Mouse (Mus musculus): ENCODE data around the gene Hist1h2ae. TPM values are rescaled to one million over a fixed set of nuclear protein-coding genes. Genes with fewer than 3 reads are reported as not detected.
"Not testable (repeated sequence)": the region's sequence is repeated elsewhere in the genome, so short reads cannot be mapped to it uniquely, and the experiment has no call there.

Gene Hist1h2ae
- polyA plus RNA-seq, 1 experiment from 2014 or later, result 46.5 TPM

GRCm38 (mm10) chr13:23597957-23598356 lies 26.9 kb upstream of the Hist1h2ae start:
- Histone ChIP-seq H3K9me3 (ENCODE audit: control insufficient read depth, low read length) (no peaks in the 10 kb centered on the region), H3K27ac (ENCODE audit: low read length) (no peak overlapping the region), H3K4me2 (ENCODE audit: low read depth, low read length) (no peak overlapping the region), H3K9ac (ENCODE audit: low read depth, low read length) (no peak overlapping the region), H3K36me3 (ENCODE audit: control insufficient read depth, insufficient read depth, low read length) (no peaks in the 10 kb centered on the region), H3K4me3 (ENCODE audit: low read length) (no peak overlapping the region), H3K4me1 (ENCODE audit: control insufficient read depth, insufficient read depth, low read length) (peaks cover 5% of the 10 kb centered on the region; the same call in 1 of the 2 replicates), H3K27me3 (replicated peaks; ENCODE audit: control insufficient read depth, insufficient read depth, low read length) (no peaks in the 10 kb centered on the region)
- ATAC-seq, result no peak
- 7% methylated on average over 9 of the region's 9 CpGs for WGBS

GRCm38 (mm10) chr13:23595622-23596372 lies 24.8 kb upstream of the Hist1h2ae start:
- ATAC-seq, result peak; percentile 89
- H3K27me3 ChIP-seq (replicated peaks; ENCODE audit: control insufficient read depth, insufficient read depth, low read length), result no peaks in the 10 kb centered on the region
- H3K27ac ChIP-seq (ENCODE audit: low read length), result peak overlapping the region; percentile 76
- no peak overlapping the region for H3K4me3 ChIP-seq (ENCODE audit: low read length)
- H3K4me2 ChIP-seq (ENCODE audit: low read depth, low read length), result 0 out of 2 replicates have a peak overlapping the region, but pooled peaks have one; percentile 3
- WGBS, result 70% methylated on average over 7 of the region's 7 CpGs
- H3K36me3 ChIP-seq (ENCODE audit: control insufficient read depth, insufficient read depth, low read length), result no peaks in the 10 kb centered on the region
- no peaks in the 10 kb centered on the region for H3K9me3 ChIP-seq (ENCODE audit: control insufficient read depth, low read length)
- 0 out of 2 replicates have a peak overlapping the region, but pooled peaks have one; percentile 27 for H3K9ac ChIP-seq (ENCODE audit: low read depth, low read length)
- H3K4me1 ChIP-seq (ENCODE audit: control insufficient read depth, insufficient read depth, low read length), result peaks cover 5% of the 10 kb centered on the region; the same call in 1 of the 2 replicates

- Histone ChIP-seq H3K9me3 (ENCODE audit: control insufficient read depth, low read length) (no peaks in the 10 kb centered on the region), H3K9ac (ENCODE audit: low read depth, low read length) (no peak overlapping the region), H3K4me3 (ENCODE audit: low read length) (no peak overlapping the region), H3K27ac (ENCODE audit: low read length) (peak overlapping the region; percentile 50), H3K36me3 (ENCODE audit: control insufficient read depth, insufficient read depth, low read length) (no peaks in the 10 kb centered on the region), H3K4me1 (ENCODE audit: control insufficient read depth, insufficient read depth, low read length) (peaks cover 5% of the 10 kb centered on the region; the same call in 1 of the 2 replicates), H3K4me2 (ENCODE audit: low read depth, low read length) (peak overlapping the region; percentile 3; the same call in 1 of the 2 replicates), H3K27me3 (replicated peaks; ENCODE audit: control insufficient read depth, insufficient read depth, low read length) (no peaks in the 10 kb centered on the region)
- no peak for ATAC-seq
- WGBS, result 77% methylated on average over 2 of the region's 2 CpGs
Measured at GRCm38 (mm10) chr13:23595185-23595584, 24.2 kb upstream of the Hist1h2ae start.

- Histone ChIP-seq H3K36me3 (ENCODE audit: control insufficient read depth, insufficient read depth, low read length) (no peaks in the 10 kb centered on the region), H3K27ac (ENCODE audit: low read length) (peak overlapping the region; percentile 74), H3K9me3 (ENCODE audit: control insufficient read depth, low read length) (no peaks in the 10 kb centered on the region), H3K9ac (ENCODE audit: low read depth, low read length) (0 out of 2 replicates have a peak overlapping the region, but pooled peaks have one; percentile 37), H3K4me1 (ENCODE audit: control insufficient read depth, insufficient read depth, low read length) (peaks cover 5% of the 10 kb centered on the region; the same call in 1 of the 2 replicates), H3K27me3 (replicated peaks; ENCODE audit: control insufficient read depth, insufficient read depth, low read length) (no peaks in the 10 kb centered on the region), H3K4me3 (ENCODE audit: low read length) (no peak overlapping the region), H3K4me2 (ENCODE audit: low read depth, low read length) (no peak overlapping the region)
- ATAC-seq, result peak; percentile 72
- WGBS, result 52% methylated on average over 5 of the region's 5 CpGs
Measured at GRCm38 (mm10) chr13:23593051-23593770, 22.2 kb upstream of the Hist1h2ae start.

- H3K4me3 ChIP-seq (ENCODE audit: low read length), result no peak overlapping the region
- H3K4me1 ChIP-seq (ENCODE audit: control insufficient read depth, insufficient read depth, low read length), result peaks cover 5% of the 10 kb centered on the region; the same call in 1 of the 2 replicates
- H3K4me2 ChIP-seq (ENCODE audit: low read depth, low read length), result no peak overlapping the region
- H3K27ac ChIP-seq (ENCODE audit: low read length), result peak overlapping the region; percentile 48; the same call in 1 of the 2 replicates
- no peak overlapping the region for H3K9ac ChIP-seq (ENCODE audit: low read depth, low read length)
- no peak for ATAC-seq
- H3K9me3 ChIP-seq (ENCODE audit: control insufficient read depth, low read length), result no peaks in the 10 kb centered on the region
- H3K27me3 ChIP-seq (replicated peaks; ENCODE audit: control insufficient read depth, insufficient read depth, low read length), result no peaks in the 10 kb centered on the region
- H3K36me3 ChIP-seq (ENCODE audit: control insufficient read depth, insufficient read depth, low read length), result no peaks in the 10 kb centered on the region
- 83% methylated on average over 7 of the region's 7 CpGs for WGBS
Measured at GRCm38 (mm10) chr13:23592614-23593013, 21.6 kb upstream of the Hist1h2ae start.

GRCm38 (mm10) chr13:23591886-23592285 lies 20.9 kb upstream of the Hist1h2ae start:
- not testable (repeated sequence) for H3K27ac ChIP-seq (ENCODE audit: low read length); H3K36me3 ChIP-seq (ENCODE audit: control insufficient read depth, insufficient read depth, low read length); H3K4me1 ChIP-seq (ENCODE audit: control insufficient read depth, insufficient read depth, low read length); H3K9me3 ChIP-seq (ENCODE audit: control insufficient read depth, low read length); H3K4me3 ChIP-seq (ENCODE audit: low read length); H3K4me2 ChIP-seq (ENCODE audit: low read depth, low read length); ATAC-seq; H3K27me3 ChIP-seq (replicated peaks; ENCODE audit: control insufficient read depth, insufficient read depth, low read length); H3K9ac ChIP-seq (ENCODE audit: low read depth, low read length)
- 79% methylated on average over 7 of the region's 7 CpGs for WGBS

GRCm38 (mm10) chr13:23591206-23591605 lies 20.2 kb upstream of the Hist1h2ae start:
- ATAC-seq, result no peak
- Histone ChIP-seq H3K27me3 (replicated peaks; ENCODE audit: control insufficient read depth, insufficient read depth, low read length) (no peaks in the 10 kb centered on the region), H3K9me3 (ENCODE audit: control insufficient read depth, low read length) (no peaks in the 10 kb centered on the region), H3K36me3 (ENCODE audit: control insufficient read depth, insufficient read depth, low read length) (no peaks in the 10 kb centered on the region), H3K27ac (ENCODE audit: low read length) (no peak overlapping the region), H3K4me1 (ENCODE audit: control insufficient read depth, insufficient read depth, low read length) (peaks cover 9% of the 10 kb centered on the region; the same call in 1 of the 2 replicates), H3K4me3 (ENCODE audit: low read length) (no peak overlapping the region), H3K4me2 (ENCODE audit: low read depth, low read length) (no peak overlapping the region), H3K9ac (ENCODE audit: low read depth, low read length) (no peak overlapping the region)
- 91% methylated on average over 7 of the region's 7 CpGs for WGBS

GRCm38 (mm10) chr13:23586940-23587225 lies 15.9 kb upstream of the Hist1h2ae start:
- no peaks in the 10 kb centered on the region for H3K27me3 ChIP-seq (replicated peaks; ENCODE audit: control insufficient read depth, insufficient read depth, low read length)
- peak overlapping the region; percentile 42 for H3K4me3 ChIP-seq (ENCODE audit: low read length)
- WGBS, result 2% methylated on average over 1 of the region's 1 CpGs
- H3K9me3 ChIP-seq (ENCODE audit: control insufficient read depth, low read length), result no peaks in the 10 kb centered on the region
- H3K27ac ChIP-seq (ENCODE audit: low read length), result peak overlapping the region; percentile 95
- no peak for ATAC-seq
- H3K9ac ChIP-seq (ENCODE audit: low read depth, low read length), result peak overlapping the region; percentile 64
- no peaks in the 10 kb centered on the region for H3K36me3 ChIP-seq (ENCODE audit: control insufficient read depth, insufficient read depth, low read length)
- H3K4me1 ChIP-seq (ENCODE audit: control insufficient read depth, insufficient read depth, low read length), result peaks cover 16% of the 10 kb centered on the region
- peak overlapping the region; percentile 65 for H3K4me2 ChIP-seq (ENCODE audit: low read depth, low read length)

- H3K4me1 ChIP-seq (ENCODE audit: control insufficient read depth, insufficient read depth, low read length), result peaks cover 16% of the 10 kb centered on the region
- peak overlapping the region; percentile 65 for H3K4me2 ChIP-seq (ENCODE audit: low read depth, low read length)
- peak overlapping the region; percentile 95 for H3K27ac ChIP-seq (ENCODE audit: low read length)
- no peaks in the 10 kb centered on the region for H3K36me3 ChIP-seq (ENCODE audit: control insufficient read depth, insufficient read depth, low read length)
- peak overlapping the region; percentile 42 for H3K4me3 ChIP-seq (ENCODE audit: low read length)
- no peaks in the 10 kb centered on the region for H3K9me3 ChIP-seq (ENCODE audit: control insufficient read depth, low read length)
- 2% methylated on average over 22 of the region's 22 CpGs for WGBS
- peak overlapping the region; percentile 64 for H3K9ac ChIP-seq (ENCODE audit: low read depth, low read length)
- ATAC-seq, result no peak
- no peaks in the 10 kb centered on the region for H3K27me3 ChIP-seq (replicated peaks; ENCODE audit: control insufficient read depth, insufficient read depth, low read length)
Measured at GRCm38 (mm10) chr13:23586099-23586939, 15.3 kb upstream of the Hist1h2ae start.
